Mouse (Mus musculus): ENCODE results near the gene Ncor2. TPM values are rescaled to one million over a fixed set of nuclear protein-coding genes. Genes with fewer than 3 reads are reported as not detected.

Gene Ncor2
- polyA plus RNA-seq, 1 experiment from 2014 or later, result 11.1 TPM

DNA sequence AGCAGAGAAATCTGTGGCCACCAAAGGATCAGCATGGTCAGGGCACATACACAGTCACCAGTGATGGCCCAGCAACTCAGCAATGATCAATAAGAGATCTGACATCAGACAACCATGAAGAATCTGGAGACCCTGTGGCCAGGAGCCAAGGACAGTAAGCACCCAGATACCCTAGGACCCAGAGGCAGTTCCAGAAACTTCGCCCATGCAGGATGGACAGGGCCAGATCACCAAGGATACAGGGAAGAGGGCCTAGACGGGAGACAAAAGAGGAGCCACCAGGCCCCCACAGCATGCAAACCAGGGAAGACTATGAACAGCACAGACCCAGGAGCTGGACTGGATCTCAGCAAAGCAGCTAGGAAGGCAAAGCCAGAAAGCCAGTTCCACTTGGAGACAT is 47.0 kb downstream of the Ncor2 start:
- H3K27ac ChIP-seq (replicated peaks), result no peak overlapping the region

DNA sequence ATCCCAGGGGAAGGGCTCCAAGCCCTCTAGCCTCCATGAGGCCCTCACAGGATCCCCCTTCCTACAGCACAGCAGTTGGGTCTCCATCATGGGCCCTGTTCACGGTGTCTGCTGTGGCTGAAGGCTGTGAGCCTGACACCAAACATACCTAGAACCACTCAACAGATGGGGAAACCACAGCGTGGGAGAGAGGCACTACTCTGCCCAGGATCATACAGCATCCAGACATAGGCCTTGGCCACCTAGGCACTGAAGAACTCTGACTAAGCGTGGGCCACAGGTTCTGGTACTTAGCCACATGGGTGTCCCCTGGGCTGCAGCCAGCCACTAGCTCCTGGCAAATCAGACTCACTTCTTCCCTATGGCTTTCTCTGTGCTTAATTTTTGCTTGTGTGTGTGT is 48.6 kb downstream of the Ncor2 start:
- Histone ChIP-seq H3K9me3 (ENCODE audit: control insufficient read depth, low read length) (no peaks in the 10 kb centered on the region), H3K4me2 (replicated peaks; ENCODE audit: low read depth) (no peak overlapping the region), H3K27ac (replicated peaks) (no peak overlapping the region), H3K9ac (ENCODE audit: low read length) (no peak overlapping the region), H3K4me1 (replicated peaks; ENCODE audit: control insufficient read depth, insufficient read depth) (peaks cover 11% of the 10 kb centered on the region), H3K36me3 (ENCODE audit: control insufficient read depth, insufficient read depth, low read length) (no peaks in the 10 kb centered on the region), H3K4me3 (ENCODE audit: low read depth, low read length) (no peak overlapping the region), H3K27me3 (ENCODE audit: control insufficient read depth, insufficient read depth, low read length) (no peaks in the 10 kb centered on the region)
- TF ChIP-seq EP300 (optimal IDR thresholded peaks at IDR 0.05) (no peak), CTCF (IDR thresholded peaks at IDR 0.05; ENCODE audit: low read depth) (no peak)
- ATAC-seq (ENCODE audit: low FRiP score, low TSS enrichment) (no peak), DNase-seq (ENCODE audit: low spot score) (no peak)
- WGBS, result 82% methylated on average over 3 of the region's 3 CpGs

More for the DNA sequence above, 47.0 kb downstream of the Ncor2 start:
- H3K4me1 ChIP-seq (replicated peaks; ENCODE audit: control insufficient read depth, insufficient read depth), result peaks cover 14% of the 10 kb centered on the region
- no peak overlapping the region for H3K4me2 ChIP-seq (replicated peaks; ENCODE audit: low read depth)
- 63% methylated on average over 2 of the region's 2 CpGs for WGBS
- TF ChIP-seq EP300 (optimal IDR thresholded peaks at IDR 0.05), result no peak
- no peak for TF ChIP-seq CTCF (IDR thresholded peaks at IDR 0.05; ENCODE audit: low read depth)
- H3K36me3 ChIP-seq (ENCODE audit: control insufficient read depth, insufficient read depth, low read length), result no peaks in the 10 kb centered on the region
- H3K9ac ChIP-seq (ENCODE audit: low read length), result peak overlapping the region; percentile 27; the same call in 1 of the 2 replicates
- no peak overlapping the region for H3K4me3 ChIP-seq (ENCODE audit: low read depth, low read length)
- DNase-seq (ENCODE audit: low spot score) (no peak), ATAC-seq (ENCODE audit: low FRiP score, low TSS enrichment) (no peak)
- H3K27me3 ChIP-seq (ENCODE audit: control insufficient read depth, insufficient read depth, low read length), result no peaks in the 10 kb centered on the region
- no peaks in the 10 kb centered on the region for H3K9me3 ChIP-seq (ENCODE audit: control insufficient read depth, low read length)

DNA sequence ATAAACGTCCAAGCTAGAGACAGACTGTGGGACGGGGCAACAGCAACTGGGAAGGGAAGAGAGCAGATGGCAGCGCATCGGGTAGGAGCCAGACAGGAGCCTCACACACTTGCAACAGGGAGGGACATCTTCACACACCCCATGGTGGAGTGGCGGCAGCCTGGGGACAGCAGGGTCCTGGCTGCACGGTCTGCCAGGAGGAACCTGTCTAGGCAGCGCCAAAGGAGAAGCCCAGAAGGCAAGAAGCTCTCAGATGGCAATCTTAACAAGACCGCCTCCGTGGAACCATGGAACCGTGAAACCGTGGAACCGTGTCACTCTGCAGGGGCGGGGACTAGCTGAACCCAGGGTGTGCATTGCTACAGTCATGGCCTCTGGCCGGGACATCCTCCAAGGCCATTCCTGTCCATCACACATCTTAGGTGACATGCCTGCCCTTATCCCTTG is 50.1 kb downstream of the Ncor2 start:
- H3K9ac ChIP-seq (ENCODE audit: low read length), result no peak overlapping the region
- no peak overlapping the region for H3K27ac ChIP-seq (replicated peaks)
- H3K36me3 ChIP-seq (ENCODE audit: control insufficient read depth, insufficient read depth, low read length), result no peaks in the 10 kb centered on the region
- no peak for ATAC-seq (ENCODE audit: low FRiP score, low TSS enrichment)
- no peak for TF ChIP-seq CTCF (IDR thresholded peaks at IDR 0.05; ENCODE audit: low read depth)
- no peak overlapping the region for H3K4me2 ChIP-seq (replicated peaks; ENCODE audit: low read depth)
- no peaks in the 10 kb centered on the region for H3K9me3 ChIP-seq (ENCODE audit: control insufficient read depth, low read length)
- WGBS, result 70% methylated on average over 14 of the region's 14 CpGs
- no peaks in the 10 kb centered on the region for H3K27me3 ChIP-seq (ENCODE audit: control insufficient read depth, insufficient read depth, low read length)
- DNase-seq (ENCODE audit: low spot score), result no peak
- no peak overlapping the region for H3K4me3 ChIP-seq (ENCODE audit: low read depth, low read length)
- H3K4me1 ChIP-seq (replicated peaks; ENCODE audit: control insufficient read depth, insufficient read depth), result peaks cover 4% of the 10 kb centered on the region

DNA sequence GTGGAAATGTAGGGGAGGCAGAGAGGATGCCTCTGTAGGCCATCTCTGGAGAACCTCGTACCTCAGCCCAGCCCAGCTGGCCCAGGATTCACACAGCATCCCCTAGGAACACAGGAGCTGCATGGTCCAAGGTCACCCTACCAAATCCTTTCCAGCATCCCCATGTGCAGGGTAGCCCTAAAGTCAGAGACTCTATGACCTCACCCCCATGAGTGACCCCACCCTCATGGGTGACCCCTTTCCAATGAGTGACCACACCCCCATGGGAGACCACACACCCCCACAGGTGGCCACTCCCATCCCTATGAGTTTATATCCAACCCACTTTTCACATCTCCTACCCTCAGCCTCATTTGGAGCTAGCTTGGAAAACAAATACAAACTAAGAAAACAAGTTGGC is 51.1 kb downstream of the Ncor2 start:
- no peaks in the 10 kb centered on the region for H3K27me3 ChIP-seq (ENCODE audit: control insufficient read depth, insufficient read depth, low read length)
- H3K9me3 ChIP-seq (ENCODE audit: control insufficient read depth, low read length), result no peaks in the 10 kb centered on the region
- H3K4me3 ChIP-seq (ENCODE audit: low read depth, low read length), result no peak overlapping the region
- H3K9ac ChIP-seq (ENCODE audit: low read length), result no peak overlapping the region
- DNase-seq (ENCODE audit: low spot score), result no peak
- peaks cover 4% of the 10 kb centered on the region for H3K4me1 ChIP-seq (replicated peaks; ENCODE audit: control insufficient read depth, insufficient read depth)
- WGBS, result 83% methylated on average over 1 of the region's 1 CpGs
- no peak overlapping the region for H3K27ac ChIP-seq (replicated peaks)
- no peak for TF ChIP-seq EP300 (optimal IDR thresholded peaks at IDR 0.05)
- TF ChIP-seq CTCF (IDR thresholded peaks at IDR 0.05; ENCODE audit: low read depth), result no peak
- H3K4me2 ChIP-seq (replicated peaks; ENCODE audit: low read depth), result no peak overlapping the region
- no peak for ATAC-seq (ENCODE audit: low FRiP score, low TSS enrichment)
- H3K36me3 ChIP-seq (ENCODE audit: control insufficient read depth, insufficient read depth, low read length), result no peaks in the 10 kb centered on the region

DNA sequence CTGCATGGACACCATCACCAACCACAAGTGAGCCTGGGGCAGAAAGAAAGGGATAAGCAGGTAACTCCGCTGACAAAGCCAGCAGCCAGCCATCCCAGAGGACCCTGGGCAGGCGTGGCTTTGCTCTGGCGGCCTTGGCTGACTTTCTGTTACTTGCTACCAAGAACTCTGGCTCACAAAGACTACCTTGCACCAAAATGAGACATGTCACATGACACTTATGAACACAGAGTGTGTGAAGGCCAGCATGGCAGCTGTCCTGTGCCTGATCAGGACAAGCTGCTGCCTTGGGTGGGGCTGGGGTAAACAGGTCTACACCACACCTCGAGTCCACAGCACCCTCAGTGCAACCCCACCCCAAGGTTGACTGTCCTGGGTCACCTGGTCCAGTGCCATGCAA is 51.6 kb downstream of the Ncor2 start:
- Histone ChIP-seq H3K36me3 (ENCODE audit: control insufficient read depth, insufficient read depth, low read length) (no peaks in the 10 kb centered on the region), H3K9me3 (ENCODE audit: control insufficient read depth, low read length) (no peaks in the 10 kb centered on the region), H3K27ac (replicated peaks) (no peak overlapping the region), H3K9ac (ENCODE audit: low read length) (no peak overlapping the region), H3K4me1 (replicated peaks; ENCODE audit: control insufficient read depth, insufficient read depth) (peaks cover 4% of the 10 kb centered on the region), H3K27me3 (ENCODE audit: control insufficient read depth, insufficient read depth, low read length) (no peaks in the 10 kb centered on the region), H3K4me3 (ENCODE audit: low read depth, low read length) (no peak overlapping the region), H3K4me2 (replicated peaks; ENCODE audit: low read depth) (no peak overlapping the region)
- TF ChIP-seq EP300 (optimal IDR thresholded peaks at IDR 0.05), result no peak
- DNase-seq (ENCODE audit: low spot score) (no peak), ATAC-seq (ENCODE audit: low FRiP score, low TSS enrichment) (peak; percentile 43; the same call in 1 of the 2 replicates)
- WGBS, result 75% methylated on average over 4 of the region's 4 CpGs

DNA sequence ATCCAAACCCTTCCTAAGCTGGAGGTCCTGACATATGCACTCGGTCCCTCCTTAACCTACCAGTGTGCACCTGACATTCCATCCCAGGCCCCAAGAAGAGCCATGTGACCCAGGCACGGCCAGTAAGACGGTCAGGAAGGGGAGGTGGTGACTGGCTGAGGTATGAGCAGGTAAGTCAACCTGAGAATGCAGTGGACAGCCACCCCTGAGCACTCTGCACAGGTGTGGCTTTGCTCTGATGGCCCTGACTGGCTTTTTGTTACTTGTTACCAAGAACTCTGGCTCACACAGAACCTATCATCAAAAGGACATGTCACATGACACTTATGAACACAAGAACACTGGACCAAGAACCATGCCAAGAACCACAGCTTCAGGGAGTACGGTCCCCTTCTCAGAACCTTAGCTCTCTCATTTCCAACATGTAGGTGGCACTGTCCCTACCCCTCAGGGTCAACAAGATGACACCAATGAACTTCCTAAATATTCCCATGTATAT is 53.0 kb downstream of the Ncor2 start:
- DNase-seq (ENCODE audit: low spot score), result no peak

More for the DNA sequence above, 53.0 kb downstream of the Ncor2 start:
- H3K4me2 ChIP-seq (replicated peaks; ENCODE audit: low read depth), result no peak overlapping the region
- peaks cover 4% of the 10 kb centered on the region for H3K4me1 ChIP-seq (replicated peaks; ENCODE audit: control insufficient read depth, insufficient read depth)
- H3K27ac ChIP-seq (replicated peaks), result peak overlapping the region; percentile 8; the same call in 1 of the 2 replicates
- no peak overlapping the region for H3K4me3 ChIP-seq (ENCODE audit: low read depth, low read length)
- H3K36me3 ChIP-seq (ENCODE audit: control insufficient read depth, insufficient read depth, low read length), result no peaks in the 10 kb centered on the region
- H3K9me3 ChIP-seq (ENCODE audit: control insufficient read depth, low read length), result no peaks in the 10 kb centered on the region
- no peaks in the 10 kb centered on the region for H3K27me3 ChIP-seq (ENCODE audit: control insufficient read depth, insufficient read depth, low read length)
- no peak for ATAC-seq (ENCODE audit: low FRiP score, low TSS enrichment)
- TF ChIP-seq EP300 (optimal IDR thresholded peaks at IDR 0.05) (no peak), CTCF (IDR thresholded peaks at IDR 0.05; ENCODE audit: low read depth) (no peak)
- H3K9ac ChIP-seq (ENCODE audit: low read length), result no peak overlapping the region
- 52% methylated on average over 4 of the region's 4 CpGs for WGBS
